Mouse (Mus musculus) CD4-positive, CD25-positive, alpha-beta regulatory T cell, adult 2 months (primary cell): ENCODE data around the gene Fscn3.

Experiments
- DNase-seq: peaks from one replicate; pipeline ENCODE4 v3.0.0-alpha.2; 2012; ENCODE audit warnings: low read depth, low spot score

Gene Fscn3

DNA sequence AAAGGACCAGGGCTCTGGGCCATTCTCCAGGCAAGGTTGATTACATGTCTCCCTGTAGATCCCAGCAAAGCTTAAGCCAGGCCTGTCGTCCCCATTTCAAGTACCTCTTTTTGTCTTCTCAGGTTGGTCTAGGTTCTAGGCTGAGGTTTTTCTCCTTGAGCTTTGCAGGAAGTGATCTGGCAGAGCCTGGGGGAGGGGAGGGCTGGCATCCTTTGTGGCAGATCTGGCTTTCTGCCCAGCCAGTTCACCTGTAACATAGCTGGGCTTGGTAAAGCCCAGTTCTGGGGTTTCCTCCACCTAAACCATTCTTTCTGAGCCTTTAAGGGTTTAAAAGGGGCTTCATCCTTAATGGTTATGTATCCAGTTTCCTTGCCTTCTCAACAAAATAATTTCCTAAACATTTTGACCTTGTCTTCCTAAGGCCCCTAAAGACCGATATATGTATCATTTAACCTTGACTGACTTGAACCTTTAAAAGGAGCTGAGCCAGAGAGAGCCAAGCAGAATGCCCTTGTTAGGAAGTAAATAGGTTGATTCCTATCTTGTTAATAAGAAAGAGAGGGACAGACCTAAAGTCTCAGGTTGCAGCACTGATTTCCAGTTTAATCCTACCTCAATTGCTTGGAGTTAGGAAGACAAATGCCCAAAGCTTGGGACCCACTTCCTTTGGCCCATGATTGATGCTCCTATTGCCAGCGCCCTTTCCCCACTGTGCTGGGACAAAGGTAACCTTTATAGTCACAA, at the start of gene Fscn3:
Gene Fscn3 (plus strand): TSS at position 694 of the 744 bp plus-strand sequence.
- DNase-seq = peak; percentile 74

DNA sequence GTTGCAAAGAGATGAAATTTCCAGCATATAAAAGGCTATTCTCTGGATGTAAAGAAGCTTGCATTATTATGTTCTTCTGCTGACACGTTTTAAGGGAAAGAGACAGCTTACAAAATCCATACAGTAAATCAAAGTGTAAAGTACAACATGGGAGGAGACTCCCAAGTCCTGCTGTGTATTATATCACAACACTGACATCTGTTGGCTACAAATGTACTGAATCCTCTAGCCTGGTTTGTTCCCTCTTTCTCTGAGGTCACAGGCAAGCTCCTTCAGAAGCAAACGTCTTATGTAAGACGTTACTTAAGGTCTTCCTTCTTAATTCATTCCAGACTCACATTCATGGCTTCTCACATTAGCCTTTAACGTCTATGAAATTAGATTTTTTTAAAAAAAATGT, 45.6 kb upstream of the Fscn3 start:
- DNase-seq = peak; percentile 6

DNA sequence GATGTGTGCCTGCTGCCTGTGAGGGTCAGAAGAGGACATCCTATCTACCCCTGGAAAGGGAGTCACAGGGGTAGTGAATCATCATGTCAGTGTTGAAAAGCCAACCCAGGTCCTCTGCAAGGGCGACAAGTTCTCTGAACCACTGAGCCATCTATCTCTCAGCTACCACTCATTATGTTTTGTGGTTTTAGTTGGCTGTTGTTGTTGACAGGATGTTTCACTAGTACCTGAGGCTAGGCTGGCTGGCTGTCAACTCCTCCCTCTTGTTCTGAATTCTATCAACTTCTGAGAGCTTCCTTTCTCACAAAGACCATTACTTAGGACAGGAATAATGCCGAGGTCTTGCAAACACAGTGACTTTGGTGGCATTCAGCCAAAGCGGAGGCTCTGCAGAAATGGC, 42.4 kb upstream of the Fscn3 start:
- DNase-seq = peak; percentile 10

DNA sequence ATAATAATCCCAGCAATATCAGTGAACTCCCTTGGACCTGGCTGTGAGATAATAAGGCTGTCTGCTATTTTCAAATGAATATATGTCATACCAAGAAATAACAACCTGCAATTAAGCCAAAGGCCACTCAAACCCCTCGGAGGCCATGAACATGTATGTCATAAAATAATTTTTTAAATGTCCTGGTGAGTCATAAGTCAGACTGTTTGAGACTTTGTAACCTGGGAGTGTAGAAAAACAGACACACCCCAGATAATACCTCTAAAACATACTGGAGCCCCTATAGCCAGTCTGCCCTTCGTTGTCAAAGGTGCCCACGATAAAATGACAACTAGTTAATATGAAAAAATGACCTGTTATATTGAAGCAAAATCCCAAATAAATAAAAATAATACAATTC, 38.6 kb upstream of the Fscn3 start:
- DNase-seq = no peak

DNA sequence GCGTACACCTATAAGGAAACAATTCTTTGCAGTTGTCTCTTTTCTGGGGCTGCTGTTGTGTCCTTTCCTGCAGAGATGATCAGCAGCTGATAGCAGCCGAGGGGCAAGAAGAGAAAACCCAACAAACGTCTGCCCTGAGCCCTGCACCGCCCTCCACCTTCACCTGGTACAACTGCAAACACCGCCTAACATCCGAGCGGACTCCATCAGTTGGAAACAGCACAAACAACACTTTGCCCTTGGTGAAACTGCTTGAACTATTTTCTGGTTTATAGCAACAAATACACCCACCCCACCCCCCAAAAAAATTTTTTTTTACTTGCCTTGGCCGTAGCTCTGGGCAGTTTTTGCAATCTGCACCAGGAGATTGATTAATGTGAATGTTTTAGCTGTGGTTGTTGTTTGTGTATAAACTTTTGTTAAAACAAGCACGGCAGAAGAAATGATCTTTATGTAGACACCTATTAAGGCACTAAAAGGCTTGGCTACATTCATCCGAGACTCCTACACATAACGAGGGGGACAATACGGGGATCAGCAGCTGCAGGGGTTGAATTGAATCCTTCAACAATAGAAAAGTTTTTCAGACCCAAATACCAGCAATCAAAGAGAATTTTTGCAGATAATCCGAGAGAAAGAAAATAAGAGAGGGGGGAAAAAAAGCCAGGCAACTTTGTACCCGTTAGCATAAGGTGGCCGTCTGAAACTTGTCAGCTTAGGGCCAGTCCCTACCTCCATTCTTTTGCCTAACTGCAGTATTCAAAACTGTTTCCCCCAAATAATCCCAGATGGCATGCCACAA, 31.3 kb upstream of the Fscn3 start:
- no peak for DNase-seq

DNA sequence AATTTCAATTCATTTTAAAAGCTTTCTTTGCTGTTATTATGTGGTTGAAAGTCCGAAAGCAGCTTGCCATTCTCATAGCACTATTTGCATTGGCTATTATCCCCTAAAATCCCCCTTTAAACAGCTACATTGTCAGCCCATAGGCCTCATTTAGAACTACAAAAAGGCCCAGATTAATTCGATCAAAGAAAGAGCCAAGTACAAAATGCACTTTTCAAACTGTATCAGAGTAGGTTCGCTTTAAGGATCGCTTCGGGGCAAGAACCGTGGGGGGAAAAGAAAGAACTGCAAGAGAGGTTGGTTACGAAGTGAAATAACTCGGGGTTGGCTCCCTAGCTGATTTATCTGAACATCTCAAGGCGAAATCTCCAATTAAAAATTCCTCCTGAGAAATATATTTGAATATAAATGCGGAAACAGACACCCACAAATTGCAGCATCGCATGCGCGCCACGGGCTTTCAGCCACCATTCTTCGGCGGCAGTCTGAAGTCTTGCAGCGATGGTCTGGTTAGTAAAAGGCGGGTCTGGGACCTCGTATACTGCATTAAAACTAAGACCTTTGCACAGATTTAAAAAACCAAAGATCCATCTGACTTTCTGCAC, 30.6 kb upstream of the Fscn3 start:
- DNase-seq = peak; percentile 25

DNA sequence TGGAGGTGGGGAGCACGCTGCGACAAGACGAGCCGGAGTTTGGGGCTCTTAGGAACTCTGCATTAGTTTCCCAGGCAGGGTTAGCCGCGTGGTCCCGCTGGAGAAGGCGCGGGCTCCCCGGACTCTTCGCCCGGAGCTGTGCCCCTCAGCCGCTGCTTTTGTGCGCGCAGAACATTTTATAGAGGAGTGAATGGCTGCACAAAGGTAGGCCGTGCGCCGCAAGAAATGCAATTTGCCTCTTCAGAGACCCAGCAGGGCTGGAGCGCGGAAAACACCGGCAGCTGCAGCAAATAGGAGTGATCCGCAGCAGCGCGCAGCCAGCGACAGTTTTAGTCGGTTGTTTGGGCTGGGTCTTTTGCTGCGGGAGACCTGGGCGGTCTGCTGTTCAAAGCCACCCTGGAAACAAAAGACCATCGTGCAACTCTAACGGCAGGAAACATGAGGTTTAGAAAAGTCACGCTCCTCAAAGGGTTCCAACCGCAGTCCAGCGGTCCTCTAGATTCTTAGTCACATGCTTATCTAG, 29.8 kb upstream of the Fscn3 start, which contains the start of gene Zfp800:
Gene Zfp800 (minus strand): TSS at position 325 of the 523 bp plus-strand sequence.
- DNase-seq = peak; percentile 43

DNA sequence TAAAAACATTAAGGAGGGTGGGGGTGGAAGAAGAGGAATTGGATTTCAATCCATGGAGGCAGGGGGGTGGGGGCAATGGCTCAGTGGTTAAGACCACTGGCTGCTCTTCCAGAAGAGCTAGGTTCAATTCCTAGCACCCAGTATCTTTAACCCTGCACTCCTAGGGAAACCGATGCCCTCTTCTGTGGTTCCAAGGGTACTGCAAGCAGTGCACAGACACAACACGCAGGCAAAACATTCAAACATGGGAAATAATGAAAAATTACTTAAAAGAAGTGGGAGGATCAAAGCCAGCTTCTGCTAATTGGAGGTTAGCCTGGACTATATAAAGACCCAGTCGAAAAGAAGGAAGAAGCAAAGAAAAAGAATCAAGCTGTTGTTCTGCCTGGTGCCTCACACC, 28.9 kb upstream of the Fscn3 start:
- DNase-seq = peak; percentile 10

DNA sequence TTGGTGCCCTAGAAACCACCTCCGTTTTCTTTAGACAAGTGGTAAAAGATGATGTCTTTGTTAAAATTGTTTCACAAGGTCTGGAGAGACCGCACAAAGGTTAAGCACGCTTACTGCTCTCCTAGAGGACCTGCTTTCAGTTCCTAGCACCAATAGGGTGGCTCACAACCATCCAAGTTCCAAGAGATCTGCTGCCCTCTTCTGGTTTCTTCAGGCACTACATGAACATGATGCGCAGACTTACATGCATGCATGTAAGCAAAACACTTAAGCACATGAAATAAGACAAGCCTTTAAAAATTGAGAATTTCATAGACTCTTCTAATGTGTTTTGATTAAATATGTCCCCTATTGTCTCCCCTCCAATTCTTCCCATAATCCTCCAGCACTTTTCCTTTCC, 27.8 kb upstream of the Fscn3 start:
- peak; percentile 41 for DNase-seq

DNA sequence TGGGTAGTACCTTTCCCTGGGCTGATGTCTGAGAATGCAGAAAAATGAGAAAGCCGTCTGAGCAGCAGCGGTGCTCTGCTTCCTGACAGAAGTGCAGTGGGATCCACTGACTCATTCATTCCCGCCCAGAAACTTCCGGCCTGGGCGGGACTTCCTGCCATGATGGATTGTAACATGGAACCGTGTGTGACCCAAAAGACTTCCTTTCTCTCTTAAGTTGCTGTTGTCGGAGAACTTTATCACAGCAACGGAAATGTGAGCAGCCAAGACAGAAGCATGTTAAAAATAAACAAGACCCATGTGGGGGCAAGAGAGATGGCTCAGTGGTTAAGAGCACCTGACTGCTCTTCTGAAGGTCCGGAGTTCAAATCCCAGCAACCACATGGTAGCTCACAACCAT, 17.5 kb upstream of the Fscn3 start:
- peak; percentile 53 for DNase-seq

DNA sequence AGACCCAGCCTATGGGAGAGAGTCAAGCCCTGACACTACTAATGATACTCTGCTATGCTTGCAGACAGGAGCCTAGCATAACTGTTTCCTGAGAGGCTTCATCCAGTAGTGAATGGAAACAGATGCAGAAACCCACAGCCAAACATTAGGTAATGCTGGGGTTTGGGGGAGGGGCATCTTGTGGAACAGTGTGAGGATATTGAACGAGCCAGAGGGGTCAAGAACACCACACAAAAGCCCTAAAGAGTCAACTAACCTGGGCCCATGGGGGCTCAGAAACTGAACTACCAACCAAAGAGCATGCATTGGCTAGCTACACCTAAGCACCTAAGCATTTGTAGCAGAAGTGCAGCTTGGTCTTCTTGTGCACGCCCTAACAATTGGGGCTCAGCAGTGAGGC, 16.4 kb upstream of the Fscn3 start:
- DNase-seq = no peak

DNA sequence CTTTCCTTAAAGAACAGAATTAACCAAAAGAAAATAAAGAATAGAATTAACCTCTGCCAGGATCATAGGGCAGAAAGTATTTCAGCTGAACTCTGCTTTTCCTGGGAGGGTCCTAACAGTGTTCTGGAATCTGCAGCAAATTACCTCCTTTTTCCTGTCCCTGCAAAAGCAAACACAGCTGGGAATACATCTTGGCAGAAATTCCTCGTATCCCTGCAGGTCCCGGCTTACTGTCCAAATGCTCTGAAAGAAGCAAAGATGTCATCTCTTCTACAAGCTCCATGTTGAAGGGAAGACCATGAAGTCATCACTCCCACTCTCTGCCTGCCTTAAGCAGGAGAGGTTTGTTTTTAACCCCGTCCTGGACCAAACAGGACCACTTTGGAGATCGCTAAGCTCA, 10.6 kb upstream of the Fscn3 start:
- DNase-seq = no peak

DNA sequence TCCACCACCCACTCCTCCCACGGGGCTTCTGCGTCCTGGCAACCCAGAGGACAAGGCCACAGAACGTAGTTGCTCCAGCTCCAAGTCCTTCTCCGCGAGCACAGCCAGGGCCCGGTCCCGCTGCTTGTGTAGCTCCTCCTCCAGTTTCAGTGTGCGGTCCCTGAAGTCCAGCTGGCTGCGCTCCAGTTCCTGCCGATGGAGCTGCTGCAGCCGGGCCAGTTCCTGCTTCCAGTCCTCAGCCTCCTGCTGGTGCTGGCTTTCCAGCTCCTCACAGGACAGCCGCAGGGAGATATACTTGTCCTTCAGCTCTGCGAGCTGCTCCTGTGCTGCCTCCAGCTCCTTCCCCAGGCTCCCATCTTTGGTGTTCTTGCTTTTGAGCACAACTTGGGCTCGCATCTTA, 9.1 kb upstream of the Fscn3 start:
- no peak for DNase-seq

DNA sequence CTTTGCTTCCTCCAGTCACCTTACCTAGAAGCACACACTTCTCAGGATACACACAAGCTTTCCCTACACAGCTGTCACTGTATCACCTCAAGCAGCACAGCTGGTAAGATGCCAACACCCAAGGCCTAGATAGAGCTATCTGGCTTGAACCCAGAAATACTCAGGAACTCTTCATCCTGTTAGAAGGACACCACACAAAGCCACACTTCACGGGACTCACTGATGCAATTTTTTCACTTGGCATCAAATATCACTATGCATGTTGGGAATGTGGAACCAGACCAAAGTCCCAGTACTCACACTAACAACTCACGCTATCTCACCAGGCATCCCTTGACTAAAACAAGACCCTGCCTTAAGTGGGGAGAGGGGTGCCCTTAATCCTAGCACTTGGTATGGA, 7.9 kb upstream of the Fscn3 start:
- no peak for DNase-seq

DNA sequence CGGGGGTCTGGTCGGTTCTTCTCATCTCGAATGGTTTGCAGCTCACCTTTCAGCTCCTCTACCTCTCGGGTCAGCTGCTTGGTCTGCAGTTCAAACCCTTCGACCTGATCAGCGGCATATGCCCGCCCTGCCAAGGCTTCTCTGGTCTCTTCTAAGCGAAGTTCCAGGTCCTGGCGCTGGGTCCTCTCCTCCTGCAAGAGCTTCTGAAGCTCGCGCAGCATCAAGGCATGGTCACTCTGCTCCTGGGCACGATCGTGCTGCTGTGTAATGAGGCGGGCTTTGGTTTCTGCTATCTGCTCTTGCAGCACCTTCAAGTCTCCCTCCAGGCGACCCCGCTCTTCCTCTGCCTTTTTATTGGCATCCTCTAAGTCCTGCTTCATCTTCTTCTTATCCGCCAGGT, 7.2 kb upstream of the Fscn3 start:
- no peak for DNase-seq

DNA sequence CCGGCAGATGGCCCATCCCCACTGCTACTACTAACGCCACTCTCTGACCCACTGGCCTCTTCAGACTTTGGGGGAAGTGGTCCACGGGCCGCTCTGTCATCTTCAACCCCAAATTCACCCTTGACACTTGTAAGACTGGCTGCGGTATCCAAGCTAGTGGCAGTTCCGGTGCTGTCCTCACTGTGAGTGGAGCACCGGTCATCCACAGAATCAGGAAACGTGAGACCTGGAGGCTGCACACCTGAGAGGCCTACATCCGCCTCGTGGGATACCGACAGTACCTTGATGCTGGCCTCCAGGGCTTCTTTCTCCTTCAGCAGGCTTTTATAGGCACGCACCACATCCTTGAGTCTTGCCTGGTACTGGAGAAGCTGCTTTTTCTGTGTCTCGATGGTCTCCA, 6.7 kb upstream of the Fscn3 start:
- no peak for DNase-seq

DNA sequence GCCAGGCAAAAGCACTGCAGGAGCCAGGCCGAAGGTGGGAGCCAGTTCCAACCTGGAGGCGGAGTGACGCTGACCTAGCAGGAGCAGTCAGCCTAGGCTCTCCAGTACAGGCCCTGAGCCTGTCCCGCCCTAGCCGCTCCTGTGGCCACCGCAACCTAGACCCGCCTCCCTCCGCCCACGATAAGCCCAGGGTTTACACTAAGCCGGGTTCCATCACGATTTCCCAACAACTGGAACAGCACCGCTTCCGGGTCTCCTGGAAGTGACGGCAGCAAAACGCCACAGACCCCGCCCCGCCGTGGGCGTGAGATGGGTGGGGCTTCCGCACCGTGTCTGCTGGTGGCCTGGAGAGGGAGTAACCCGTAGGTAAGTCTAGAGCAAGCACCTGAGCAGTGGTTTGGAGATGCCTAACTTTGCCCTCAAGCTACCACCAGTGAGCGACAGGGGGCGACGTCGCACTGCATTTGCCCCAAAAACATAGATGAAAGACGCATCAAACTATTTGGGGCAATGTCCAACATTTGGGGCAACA, 6.1 kb upstream of the Fscn3 start:
- peak; percentile 98 for DNase-seq

DNA sequence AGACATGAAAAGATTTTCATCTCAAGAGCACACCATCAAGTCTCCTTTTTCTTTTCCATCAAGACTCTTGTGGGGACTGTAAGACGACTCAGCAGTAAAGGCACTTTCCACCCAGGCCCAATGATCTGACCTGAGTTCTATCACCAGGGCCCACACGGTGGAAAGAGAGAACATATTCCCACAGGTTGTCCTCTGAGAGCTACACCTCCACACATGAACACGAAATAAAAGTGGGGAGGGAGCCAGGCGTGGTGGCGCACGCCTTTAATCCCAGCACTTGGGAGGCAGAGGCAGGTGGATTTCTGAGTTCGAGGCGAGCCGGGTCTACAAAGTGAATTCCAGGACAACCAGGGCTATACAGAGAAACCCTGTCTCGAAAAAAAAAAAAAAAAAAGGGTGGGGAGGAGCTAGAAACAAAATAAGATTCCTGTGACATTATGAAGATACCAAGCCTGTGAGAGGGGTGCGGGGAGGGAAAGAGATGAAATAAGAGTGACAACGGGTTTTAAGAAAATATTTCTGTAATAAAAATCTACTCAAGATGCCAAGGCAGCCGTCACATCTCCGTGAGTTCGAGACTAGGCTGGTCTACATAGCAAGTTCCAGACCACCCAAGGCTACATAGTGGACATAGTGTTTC, 4.8 kb upstream of the Fscn3 start:
- peak; percentile 9 for DNase-seq

DNA sequence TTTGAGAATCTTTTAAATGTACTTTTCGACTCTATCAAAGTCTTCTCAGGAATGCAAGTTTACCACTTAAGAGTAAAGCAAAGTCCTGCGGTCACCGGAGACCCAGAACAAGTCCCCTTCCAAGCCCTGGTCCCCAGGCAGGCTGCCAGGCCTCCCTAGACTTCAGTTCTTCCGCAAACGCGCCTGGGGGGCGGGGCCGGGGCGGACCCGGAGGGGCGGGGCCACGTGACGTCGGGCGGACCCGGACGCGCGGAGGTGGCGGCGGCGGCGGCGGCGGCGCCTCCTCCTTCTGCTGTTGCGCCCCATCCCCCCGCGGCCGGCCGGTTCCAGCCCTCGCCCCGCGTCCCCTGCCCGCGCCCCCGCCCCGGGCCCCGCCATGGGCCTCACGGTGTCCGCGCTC, 4.3 kb upstream of the Fscn3 start, which contains the start of gene Arf5:
Gene Arf5 (plus strand): TSS at position 248 of the 400 bp plus-strand sequence.
- peak; percentile 95 for DNase-seq

DNA sequence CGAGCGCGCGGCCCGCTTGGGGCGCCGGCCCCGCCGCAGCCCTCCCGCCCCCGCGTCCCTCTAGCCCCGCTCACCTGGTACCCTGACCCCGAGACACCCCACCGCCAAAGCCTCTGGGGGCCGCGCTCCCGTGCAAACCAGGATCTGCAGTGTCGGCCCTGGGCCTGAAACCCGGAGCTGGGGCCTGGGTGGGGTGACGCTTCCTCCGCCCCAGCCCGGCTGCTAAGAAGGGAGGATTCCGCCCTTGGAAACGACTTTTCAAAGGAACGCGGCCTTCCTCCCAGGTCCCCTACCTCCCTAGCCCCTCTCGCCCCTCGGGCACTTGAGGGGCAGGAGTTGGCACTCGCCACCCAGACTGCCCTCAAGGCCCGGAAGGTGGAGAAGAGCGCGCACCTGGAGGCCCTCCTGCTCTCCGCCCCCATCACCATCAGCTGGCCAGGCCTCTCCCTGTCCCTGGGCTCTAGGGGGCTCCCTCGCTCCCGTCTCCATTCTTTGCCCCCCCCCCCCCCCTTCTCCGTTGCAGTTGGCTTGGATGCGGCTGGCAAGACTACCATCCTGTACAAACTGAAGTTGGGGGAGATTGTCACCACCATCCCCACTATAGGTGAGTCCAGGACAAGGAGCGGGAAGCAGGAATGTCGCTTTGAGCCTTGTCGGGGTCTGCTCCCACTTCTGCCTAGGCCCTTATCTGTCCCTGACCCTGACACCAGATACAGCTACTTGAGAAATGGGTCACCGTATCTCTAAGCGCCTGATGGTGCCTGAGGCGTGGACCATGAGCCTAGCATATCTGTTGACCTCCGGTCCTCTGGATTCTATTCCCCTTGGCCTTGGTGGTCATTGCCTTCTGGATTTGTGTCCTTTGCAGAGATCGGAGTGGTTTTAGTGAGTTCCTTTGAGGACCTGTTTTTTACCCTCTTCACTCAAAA, 3.6 kb upstream of the Fscn3 start:
- DNase-seq = peak; percentile 62
